Mouse (Mus musculus): Measurements from ENCODE around the gene Slc16a3. TPM values are rescaled to one million over a fixed set of nuclear protein-coding genes. Genes with fewer than 3 reads are reported as not detected.

Gene Slc16a3
- polyA plus RNA-seq, 1 experiment: 28.8 TPM

DNA sequence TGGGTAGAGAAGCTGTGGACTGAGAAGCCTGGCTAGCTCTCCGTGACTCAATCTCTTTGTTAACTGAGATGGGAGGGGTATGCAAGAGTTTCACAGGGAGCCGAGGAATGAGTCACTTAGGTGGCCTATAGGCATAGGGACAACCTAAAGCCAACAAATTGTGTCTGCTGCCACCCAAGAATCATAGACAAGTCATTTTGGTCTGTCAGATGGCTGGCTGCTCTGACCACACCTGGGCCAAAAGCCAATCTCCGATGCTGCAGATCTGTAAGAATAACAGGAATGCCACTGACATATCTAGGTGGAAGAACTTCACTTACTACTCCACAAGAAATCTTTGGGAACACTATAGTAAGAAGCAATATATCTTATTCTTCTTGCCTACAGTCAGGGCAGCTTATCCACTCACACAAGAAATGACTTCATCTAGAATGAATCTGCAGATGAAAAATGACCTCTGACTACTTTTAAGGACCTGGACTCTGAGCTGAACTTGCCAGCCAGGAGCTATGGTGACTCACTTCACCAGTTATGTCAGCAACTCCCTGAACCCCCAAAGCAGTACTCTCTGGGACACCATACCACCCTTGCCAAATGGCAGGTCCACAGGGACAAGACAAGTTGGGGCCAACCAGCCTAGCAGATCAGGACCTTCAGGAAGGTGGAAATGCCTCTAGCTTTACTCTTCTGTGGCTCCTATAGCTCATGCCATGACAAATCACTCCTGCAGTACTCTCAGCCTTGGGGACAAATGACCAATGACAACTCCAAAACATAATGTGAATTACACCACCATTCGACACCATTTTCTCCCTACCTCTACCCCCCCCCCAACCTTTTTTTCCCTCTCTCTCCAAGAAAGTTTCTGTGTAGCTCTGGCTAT lies 36.4 kb downstream of the Slc16a3 start:
- DNase-seq: no peak
- peaks cover 41% of the 10 kb centered on the region for H3K4me1 ChIP-seq (ENCODE audit: control insufficient read depth, insufficient read depth, low read length)
- no peak for TF ChIP-seq POLR2A (IDR thresholded peaks at IDR 0.05; ENCODE audit: borderline replicate concordance, extremely low read depth, low read depth, low read length)
- TF ChIP-seq CTCF (IDR thresholded peaks at IDR 0.05; ENCODE audit: insufficient read depth, low read length): no peak
- no peak overlapping the region for H3K4me3 ChIP-seq (replicated peaks; ENCODE audit: extremely low read depth, low read depth, low read length)
- WGBS: 50% methylated on average over 4 of the region's 4 CpGs

GRCm38 (mm10) chr11:120987608-120988007 lies 39.3 kb downstream of the Slc16a3 start:
- 42% methylated on average over 3 of the region's 3 CpGs for WGBS
- H3K4me1 ChIP-seq (ENCODE audit: control insufficient read depth, insufficient read depth, low read length): peaks cover 42% of the 10 kb centered on the region

GRCm38 (mm10) chr11:120988410-120988809 lies 40.1 kb downstream of the Slc16a3 start:
- WGBS: 30% methylated on average over 4 of the region's 4 CpGs
- DNase-seq: no peak
- Histone ChIP-seq H3K4me3 (replicated peaks; ENCODE audit: extremely low read depth, low read depth, low read length) (no peak overlapping the region), H3K4me1 (ENCODE audit: control insufficient read depth, insufficient read depth, low read length) (peaks cover 37% of the 10 kb centered on the region)
- TF ChIP-seq POLR2A (IDR thresholded peaks at IDR 0.05; ENCODE audit: borderline replicate concordance, extremely low read depth, low read depth, low read length) (no peak), CTCF (IDR thresholded peaks at IDR 0.05; ENCODE audit: insufficient read depth, low read length) (no peak)

More at GRCm38 (mm10) chr11:120987608-120988007, 39.3 kb downstream of the Slc16a3 start:
- H3K4me3 ChIP-seq (replicated peaks; ENCODE audit: extremely low read depth, low read depth, low read length): no peak overlapping the region
- TF ChIP-seq POLR2A (IDR thresholded peaks at IDR 0.05; ENCODE audit: borderline replicate concordance, extremely low read depth, low read depth, low read length) (no peak), CTCF (IDR thresholded peaks at IDR 0.05; ENCODE audit: insufficient read depth, low read length) (no peak)
- DNase-seq: no peak

GRCm38 (mm10) chr11:120989523-120989922 lies 41.2 kb downstream of the Slc16a3 start:
- WGBS: 6% methylated on average over 1 of the region's 1 CpGs
- DNase-seq: no peak

GRCm38 (mm10) chr11:120990126-120990781 lies 42.0 kb downstream of the Slc16a3 start:
- 3% methylated on average over 26 of the region's 35 CpGs for WGBS
- Histone ChIP-seq H3K4me1 (ENCODE audit: control insufficient read depth, insufficient read depth, low read length) (peaks cover 34% of the 10 kb centered on the region), H3K4me3 (replicated peaks; ENCODE audit: extremely low read depth, low read depth, low read length) (peak overlapping the region; percentile 83)
- no peak for TF ChIP-seq POLR2A (IDR thresholded peaks at IDR 0.05; ENCODE audit: borderline replicate concordance, extremely low read depth, low read depth, low read length)
- no peak for TF ChIP-seq CTCF (IDR thresholded peaks at IDR 0.05; ENCODE audit: insufficient read depth, low read length)
- DNase-seq: peak; percentile 56

More at GRCm38 (mm10) chr11:120989523-120989922, 41.2 kb downstream of the Slc16a3 start:
- Histone ChIP-seq H3K4me3 (replicated peaks; ENCODE audit: extremely low read depth, low read depth, low read length) (peak overlapping the region; percentile 74), H3K4me1 (ENCODE audit: control insufficient read depth, insufficient read depth, low read length) (peaks cover 37% of the 10 kb centered on the region)
- TF ChIP-seq POLR2A (IDR thresholded peaks at IDR 0.05; ENCODE audit: borderline replicate concordance, extremely low read depth, low read depth, low read length) (no peak), CTCF (IDR thresholded peaks at IDR 0.05; ENCODE audit: insufficient read depth, low read length) (no peak)

GRCm38 (mm10) chr11:120990951-120991526 lies 42.8 kb downstream of the Slc16a3 start, which contains the start of gene Csnk1d:
TSS of gene Csnk1d (minus strand) at chr11:120991330.
- peak within 1 kb of the TSS; percentile 83 for H3K4me3 ChIP-seq (replicated peaks; ENCODE audit: extremely low read depth, low read depth, low read length)
- peak; percentile 100 for DNase-seq
- H3K4me1 ChIP-seq (ENCODE audit: control insufficient read depth, insufficient read depth, low read length): peaks cover 29% of the 10 kb centered on the region
- WGBS: under 1% methylated on average over 56 of the region's 59 CpGs
- no peak for TF ChIP-seq CTCF (IDR thresholded peaks at IDR 0.05; ENCODE audit: insufficient read depth, low read length)
- TF ChIP-seq POLR2A (IDR thresholded peaks at IDR 0.05; ENCODE audit: borderline replicate concordance, extremely low read depth, low read depth, low read length): peak; percentile 56; the same call in 1 of the 2 replicates

GRCm38 (mm10) chr11:120991791-120992190 lies 43.5 kb downstream of the Slc16a3 start:
- TF ChIP-seq CTCF (IDR thresholded peaks at IDR 0.05; ENCODE audit: insufficient read depth, low read length): no peak
- TF ChIP-seq POLR2A (IDR thresholded peaks at IDR 0.05; ENCODE audit: borderline replicate concordance, extremely low read depth, low read depth, low read length): no peak
- DNase-seq: no peak
- H3K4me1 ChIP-seq (ENCODE audit: control insufficient read depth, insufficient read depth, low read length): peaks cover 29% of the 10 kb centered on the region
- H3K4me3 ChIP-seq (replicated peaks; ENCODE audit: extremely low read depth, low read depth, low read length): peak overlapping the region; percentile 83
- 50% methylated on average over 3 of the region's 3 CpGs for WGBS

DNA sequence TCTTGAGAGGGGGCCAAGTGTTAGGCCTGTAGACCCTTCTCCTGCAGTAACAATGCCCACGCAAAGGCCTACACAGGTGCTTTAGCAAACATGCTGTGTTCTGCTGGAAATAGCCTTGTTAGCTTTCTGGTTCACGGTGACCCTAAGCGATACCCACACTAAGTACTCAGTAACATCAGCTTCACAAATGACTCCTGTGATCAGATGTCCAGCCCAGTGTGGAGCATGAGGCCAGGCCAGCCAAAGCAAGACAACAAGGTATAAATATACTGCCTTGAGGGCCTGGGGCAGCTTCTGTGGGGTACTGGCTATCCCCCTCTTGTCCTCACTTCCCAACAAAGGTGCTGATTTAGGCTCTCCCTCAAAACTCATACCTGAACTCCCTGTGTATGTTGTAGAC lies 44.8 kb downstream of the Slc16a3 start:
- no peak overlapping the region for H3K4me3 ChIP-seq (replicated peaks; ENCODE audit: extremely low read depth, low read depth, low read length)
- 91% methylated on average over 3 of the region's 3 CpGs for WGBS

DNA sequence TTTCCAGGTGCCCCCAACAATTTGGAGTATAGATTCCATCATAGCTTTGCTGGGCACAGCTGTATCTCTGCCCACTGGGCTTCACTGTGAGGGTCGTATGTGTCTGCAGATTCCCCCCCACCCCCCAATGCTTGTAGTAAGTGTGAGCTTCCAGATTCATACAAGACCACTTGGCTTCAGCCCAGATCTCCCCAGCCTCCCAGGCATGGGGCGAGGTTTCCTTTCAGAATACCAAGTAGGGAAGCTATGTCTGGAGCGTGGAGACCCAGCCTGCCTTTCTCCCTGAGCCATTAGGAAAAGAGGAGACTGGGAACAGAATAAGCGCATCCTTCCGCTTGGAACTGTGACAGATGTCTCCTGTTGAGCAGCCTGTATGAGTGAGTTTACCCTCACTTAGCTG lies 45.3 kb downstream of the Slc16a3 start:
- TF ChIP-seq CTCF (IDR thresholded peaks at IDR 0.05; ENCODE audit: insufficient read depth, low read length) (no peak), POLR2A (IDR thresholded peaks at IDR 0.05; ENCODE audit: borderline replicate concordance, extremely low read depth, low read depth, low read length) (no peak)
- 65% methylated on average over 5 of the region's 5 CpGs for WGBS
- DNase-seq: no peak
- Histone ChIP-seq H3K4me1 (ENCODE audit: control insufficient read depth, insufficient read depth, low read length) (peaks cover 22% of the 10 kb centered on the region), H3K4me3 (replicated peaks; ENCODE audit: extremely low read depth, low read depth, low read length) (no peak overlapping the region)

More for the DNA sequence above, 44.8 kb downstream of the Slc16a3 start:
- TF ChIP-seq CTCF (IDR thresholded peaks at IDR 0.05; ENCODE audit: insufficient read depth, low read length) (no peak), POLR2A (IDR thresholded peaks at IDR 0.05; ENCODE audit: borderline replicate concordance, extremely low read depth, low read depth, low read length) (no peak)
- no peak for DNase-seq
- H3K4me1 ChIP-seq (ENCODE audit: control insufficient read depth, insufficient read depth, low read length): peaks cover 26% of the 10 kb centered on the region
